Mouse (Mus musculus) midbrain, embryonic 13.5 days (tissue): ENCODE data around the gene Rpl21. TPM values are rescaled to one million over a fixed set of nuclear protein-coding genes. Genes with fewer than 3 reads are reported as not detected.
A peak's percentile ranks its signal among the peaks of the same experiment; 100 is the strongest.

ENCODE experiments used
- ATAC-seq: fragments of 200-750 bp; cut with Nextera tagmentation; 2 replicates; pipeline ENCODE4 v1.8.0; 2017; ENCODE audit warnings: mild to moderate bottlenecking, moderate TSS enrichment, moderate library complexity
- H3K27ac ChIP-seq: fragments of 300-500 bp; sonication (generic); 2 replicates; pipeline ENCODE4 v1.5.1; 2015; ENCODE audit warnings: inconsistent platforms, mild to moderate bottlenecking, moderate library complexity
- H3K27me3 ChIP-seq: fragments of 300-500 bp; sonication (generic); 2 replicates; pipeline ENCODE4 v1.6.1; 2015; ENCODE audit warnings: mild to moderate bottlenecking, inconsistent platforms
- H3K36me3 ChIP-seq: fragments of 300-500 bp; sonication (generic); 2 replicates; pipeline ENCODE4 v1.6.1; 2015; ENCODE audit warnings: mild to moderate bottlenecking, inconsistent platforms
- H3K4me1 ChIP-seq: fragments of 300-500 bp; sonication (generic); replicated peaks from 2 replicates; pipeline ENCODE4 v1.6.1; 2015; ENCODE audit warnings: inconsistent platforms
- H3K4me2 ChIP-seq: fragments of 300-500 bp; sonication (generic); replicated peaks from 2 replicates; pipeline ENCODE4 v1.6.1; 2015; ENCODE audit warnings: moderate library complexity, mild to moderate bottlenecking, inconsistent platforms
- H3K4me3 ChIP-seq: fragments of 300-500 bp; sonication (generic); replicated peaks from 2 replicates; pipeline ENCODE4 v1.5.1; 2015; ENCODE audit warnings: mild to moderate bottlenecking, inconsistent platforms
- H3K9ac ChIP-seq: fragments of 300-500 bp; sonication (generic); replicated peaks from 2 replicates; pipeline ENCODE4 v1.6.1; 2015; ENCODE audit warnings: mild to moderate bottlenecking, inconsistent platforms
- H3K9me3 ChIP-seq: fragments of 300-500 bp; sonication (generic); 2 replicates; pipeline ENCODE4 v1.6.1; 2016; ENCODE audit warnings: mild to moderate bottlenecking, inconsistent platforms
- WGBS: fragments of 180-500 bp; shearing (Covaris S2); methylation state at CpG from one replicate; pipeline ENCODE4 v1.1.7; 2015; 5-methylcytosine and 5-hydroxymethylcytosine counted together
- polyA plus RNA-seq: library from polyadenylated mRNA; unstranded; fragments of >200 nt; fragmentation: Nextera tagmentation; extraction: Ambion mirVana; gene quantifications from 2 replicates; pipeline ENCODE4 v1.2.1, GENCODE M21; 2015

The Rpl21 gene
- polyA plus RNA-seq, 1 experiment from 2014 or later, result 371 TPM

DNA sequence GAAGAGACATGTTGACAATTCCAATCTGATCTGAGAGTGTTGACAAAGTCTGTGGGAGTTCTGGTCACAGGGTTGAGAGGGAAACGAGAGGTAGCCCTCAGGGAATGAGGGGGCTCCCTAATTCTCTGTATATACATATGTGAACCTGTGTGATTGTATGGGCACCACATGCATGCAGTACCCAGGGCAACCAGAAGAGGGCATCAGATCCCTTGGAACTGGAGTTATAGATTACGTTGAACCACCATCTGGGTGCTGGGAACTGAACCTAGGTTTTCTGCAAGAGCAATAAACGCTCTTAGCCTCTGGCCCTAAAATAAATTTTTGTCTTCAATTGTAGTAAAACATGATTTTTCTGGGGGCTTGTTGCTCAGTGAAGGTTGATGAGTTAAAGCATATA, 23.4 kb downstream of the Rpl21 start:
- Histone ChIP-seq H3K4me2 (no peak overlapping the region), H3K27ac (no peak overlapping the region), H3K4me1 (no peaks in the 10 kb centered on the region), H3K9me3 (no peaks in the 10 kb centered on the region), H3K27me3 (no peaks in the 10 kb centered on the region), H3K36me3 (no peaks in the 10 kb centered on the region), H3K4me3 (no peak overlapping the region), H3K9ac (no peak overlapping the region)
- WGBS, result 93% methylated on average over 3 of the region's 3 CpGs
- ATAC-seq, result no peak

DNA sequence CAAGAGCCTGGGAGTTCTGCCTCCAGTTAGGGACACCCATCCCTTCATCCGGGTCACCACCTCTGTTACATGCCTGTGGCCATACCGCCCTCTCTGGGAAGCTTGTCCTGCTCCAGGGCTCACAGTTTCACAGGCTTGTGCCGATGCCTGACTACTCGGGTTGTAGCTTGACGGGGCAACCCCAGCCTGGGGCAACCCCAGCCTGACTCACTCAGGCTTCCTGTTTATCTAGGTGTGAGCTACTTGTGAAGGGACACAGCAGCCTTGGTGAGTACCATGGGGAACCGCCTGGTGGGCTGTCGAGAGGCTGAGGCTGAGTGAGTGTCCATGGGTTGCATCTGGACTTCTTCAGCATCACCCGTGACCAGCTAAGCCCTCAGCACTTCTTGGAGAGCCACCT, 24.9 kb downstream of the Rpl21 start:
- Histone ChIP-seq H3K9ac (no peak overlapping the region), H3K4me2 (no peak overlapping the region), H3K27ac (no peak overlapping the region), H3K4me1 (no peaks in the 10 kb centered on the region), H3K36me3 (no peaks in the 10 kb centered on the region), H3K9me3 (no peaks in the 10 kb centered on the region), H3K4me3 (no peak overlapping the region), H3K27me3 (no peaks in the 10 kb centered on the region)
- WGBS, result 88% methylated on average over 8 of the region's 8 CpGs
- no peak for ATAC-seq

DNA sequence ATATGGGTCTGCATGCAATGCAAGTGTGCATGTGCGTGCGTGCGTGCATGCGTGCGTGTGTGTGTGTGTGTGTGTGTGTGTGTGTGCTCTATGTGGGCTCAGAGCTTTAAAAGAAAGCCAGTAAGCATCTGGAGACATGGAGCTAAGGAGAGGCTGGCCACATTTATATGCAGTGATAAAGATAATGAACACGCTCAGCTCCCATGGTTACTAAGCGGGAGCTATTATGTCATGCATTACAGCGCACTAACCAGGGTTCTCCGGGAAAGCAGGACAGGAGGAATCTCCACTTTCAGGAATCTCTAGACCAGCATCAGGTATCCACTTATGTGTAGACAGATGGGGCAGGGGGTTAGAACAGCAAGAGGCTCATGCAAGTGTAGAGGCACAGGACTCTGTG, 26.1 kb downstream of the Rpl21 start:
- Histone ChIP-seq H3K9ac (no peak overlapping the region), H3K4me1 (no peaks in the 10 kb centered on the region), H3K27me3 (no peaks in the 10 kb centered on the region), H3K4me3 (no peak overlapping the region), H3K36me3 (no peaks in the 10 kb centered on the region), H3K4me2 (no peak overlapping the region), H3K9me3 (no peaks in the 10 kb centered on the region), H3K27ac (no peak overlapping the region)
- ATAC-seq, result peak; percentile 30; the same call in 1 of the 2 replicates
- 91% methylated on average over 9 of the region's 9 CpGs for WGBS

DNA sequence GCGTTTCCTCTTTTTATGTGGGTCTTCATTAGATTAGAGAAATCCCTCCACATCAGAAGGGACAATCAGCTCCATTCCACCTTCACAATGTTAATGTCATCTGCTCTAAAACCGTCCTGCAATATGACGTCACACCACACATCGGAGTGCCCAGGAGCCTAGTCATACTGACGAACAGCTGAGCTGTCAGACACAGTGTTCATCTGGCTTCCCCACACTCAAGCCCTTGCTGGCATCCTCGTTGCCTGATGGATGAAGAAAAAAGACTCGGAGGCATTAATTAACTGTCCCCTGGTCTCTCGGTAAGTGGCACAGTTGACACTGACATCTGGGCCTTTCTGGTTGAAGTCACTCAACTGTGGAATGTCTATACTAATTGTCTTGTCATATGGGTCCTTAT, 26.6 kb downstream of the Rpl21 start:
- 71% methylated on average over 8 of the region's 8 CpGs for WGBS
- Histone ChIP-seq H3K27ac (no peak overlapping the region), H3K27me3 (no peaks in the 10 kb centered on the region), H3K36me3 (no peaks in the 10 kb centered on the region), H3K4me1 (no peaks in the 10 kb centered on the region), H3K9me3 (no peaks in the 10 kb centered on the region), H3K4me2 (no peak overlapping the region), H3K4me3 (no peak overlapping the region), H3K9ac (no peak overlapping the region)
- no peak for ATAC-seq

DNA sequence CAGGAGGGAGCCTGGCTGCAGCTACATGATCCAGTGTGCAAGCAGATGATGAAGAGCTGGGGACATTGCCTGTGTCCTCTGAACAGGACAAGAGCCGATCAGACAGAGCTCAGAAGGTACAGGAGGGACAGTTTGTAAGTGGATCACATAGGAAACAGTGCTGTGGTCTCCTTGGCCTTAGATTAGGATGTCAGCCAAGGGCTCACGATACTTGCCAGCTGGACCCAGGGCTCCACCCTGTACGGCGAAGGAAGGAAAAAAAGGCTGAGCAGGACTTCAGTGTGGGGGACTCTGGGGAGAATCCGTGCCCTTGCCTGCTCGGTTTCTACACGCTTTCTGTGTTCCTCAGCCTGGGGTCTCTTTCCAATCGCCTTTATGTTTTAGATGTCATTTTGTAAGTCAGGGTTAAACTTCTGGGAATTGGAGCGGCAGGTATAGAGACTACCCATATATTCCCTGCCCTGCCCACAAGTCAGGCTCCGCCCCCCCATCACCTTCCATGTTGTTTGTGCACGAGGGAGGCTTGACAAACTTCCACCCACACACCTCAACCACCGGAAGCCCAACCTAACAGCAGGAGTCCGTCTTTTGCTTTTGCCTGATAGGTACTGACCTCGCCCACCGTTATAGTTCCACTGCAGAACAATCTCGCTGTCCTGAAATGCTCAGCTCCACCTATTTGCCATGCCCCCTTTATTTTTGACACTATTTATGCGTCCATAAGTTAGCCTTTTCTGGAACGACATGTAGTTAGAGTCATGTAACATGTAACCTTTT, 27.7 kb downstream of the Rpl21 start:
- H3K27me3 ChIP-seq, result no peaks in the 10 kb centered on the region
- no peak overlapping the region for H3K4me3 ChIP-seq
- WGBS, result 85% methylated on average over 18 of the region's 18 CpGs
- no peak overlapping the region for H3K9ac ChIP-seq
- no peak for ATAC-seq
- H3K4me1 ChIP-seq, result no peaks in the 10 kb centered on the region
- no peaks in the 10 kb centered on the region for H3K36me3 ChIP-seq
- no peaks in the 10 kb centered on the region for H3K9me3 ChIP-seq
- no peak overlapping the region for H3K27ac ChIP-seq
- H3K4me2 ChIP-seq, result no peak overlapping the region

DNA sequence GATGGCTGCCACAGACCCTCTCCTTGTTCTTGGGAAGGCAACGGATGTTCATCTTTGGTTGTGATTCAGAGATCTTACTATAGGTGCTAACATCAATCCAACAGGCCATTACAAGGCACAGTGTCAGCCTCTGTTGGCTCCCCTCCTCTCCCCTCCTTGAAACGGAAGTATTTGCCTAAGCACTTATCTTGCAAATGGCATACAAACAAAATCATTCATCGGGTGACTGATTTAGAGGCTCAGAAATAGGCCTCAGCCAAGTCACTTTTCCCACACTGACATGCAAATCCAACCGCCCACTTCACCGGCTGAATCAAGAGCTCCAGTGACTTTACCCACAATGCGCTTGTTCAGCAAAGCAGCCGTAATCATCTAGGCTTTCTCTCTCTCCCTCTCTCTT, 28.9 kb downstream of the Rpl21 start:
- Histone ChIP-seq H3K4me3 (no peak overlapping the region), H3K9ac (no peak overlapping the region), H3K27ac (no peak overlapping the region), H3K27me3 (no peaks in the 10 kb centered on the region), H3K4me1 (no peaks in the 10 kb centered on the region), H3K9me3 (no peaks in the 10 kb centered on the region), H3K4me2 (no peak overlapping the region), H3K36me3 (no peaks in the 10 kb centered on the region)
- WGBS, result 40% methylated on average over 7 of the region's 7 CpGs
- ATAC-seq, result no peak

DNA sequence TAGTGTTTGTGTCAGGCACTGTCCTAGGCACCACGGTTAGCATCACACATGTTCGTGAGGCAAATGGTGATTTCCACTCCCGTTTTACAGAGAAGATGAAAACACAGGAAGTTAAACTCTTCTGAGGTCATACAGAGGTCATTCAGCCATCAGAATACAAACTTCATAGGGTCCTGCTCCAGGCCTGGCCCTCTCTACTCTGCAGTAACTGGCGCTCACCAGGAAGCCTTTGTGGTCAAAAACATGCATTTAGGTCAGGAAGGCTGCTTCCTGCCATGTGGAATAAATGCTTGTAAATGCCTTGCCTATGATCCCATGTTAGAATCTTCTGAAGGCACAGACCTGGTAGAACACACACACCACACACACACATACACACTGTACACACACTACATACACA, 32.8 kb downstream of the Rpl21 start:
- H3K4me3 ChIP-seq, result no peak overlapping the region
- no peak for ATAC-seq
- no peak overlapping the region for H3K9ac ChIP-seq
- WGBS, result 84% methylated on average over 4 of the region's 4 CpGs
- H3K27me3 ChIP-seq, result no peaks in the 10 kb centered on the region
- H3K36me3 ChIP-seq, result no peaks in the 10 kb centered on the region
- no peaks in the 10 kb centered on the region for H3K9me3 ChIP-seq
- H3K27ac ChIP-seq, result no peak overlapping the region
- no peak overlapping the region for H3K4me2 ChIP-seq
- peaks cover 7% of the 10 kb centered on the region; the same call in 1 of the 2 replicates for H3K4me1 ChIP-seq

DNA sequence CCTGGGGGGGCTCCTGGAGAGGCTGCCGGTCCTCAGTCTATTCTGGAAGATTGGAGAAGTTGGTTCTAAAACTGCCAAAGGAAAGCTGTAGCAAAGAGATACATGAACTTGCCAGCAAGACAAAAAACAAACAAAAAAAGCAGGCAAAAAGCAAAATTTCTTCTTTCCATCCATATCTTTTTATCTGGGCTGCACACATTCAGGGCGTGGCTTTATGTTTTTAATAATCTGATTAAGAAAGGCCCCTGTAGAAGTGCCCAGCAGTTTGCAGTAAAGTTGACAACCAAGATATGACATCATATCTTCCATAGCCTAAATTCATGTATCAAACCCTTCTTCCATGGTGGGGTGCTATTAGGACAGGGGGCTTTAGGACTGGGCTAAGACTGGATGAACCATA, 33.6 kb downstream of the Rpl21 start:
- no peak overlapping the region for H3K9ac ChIP-seq
- WGBS, result 93% methylated on average over 2 of the region's 2 CpGs
- H3K27ac ChIP-seq, result no peak overlapping the region
- no peaks in the 10 kb centered on the region for H3K27me3 ChIP-seq
- no peaks in the 10 kb centered on the region for H3K9me3 ChIP-seq
- no peak overlapping the region for H3K4me2 ChIP-seq
- peaks cover 7% of the 10 kb centered on the region; the same call in 1 of the 2 replicates for H3K4me1 ChIP-seq
- ATAC-seq, result no peak
- H3K4me3 ChIP-seq, result no peak overlapping the region
- no peaks in the 10 kb centered on the region for H3K36me3 ChIP-seq

DNA sequence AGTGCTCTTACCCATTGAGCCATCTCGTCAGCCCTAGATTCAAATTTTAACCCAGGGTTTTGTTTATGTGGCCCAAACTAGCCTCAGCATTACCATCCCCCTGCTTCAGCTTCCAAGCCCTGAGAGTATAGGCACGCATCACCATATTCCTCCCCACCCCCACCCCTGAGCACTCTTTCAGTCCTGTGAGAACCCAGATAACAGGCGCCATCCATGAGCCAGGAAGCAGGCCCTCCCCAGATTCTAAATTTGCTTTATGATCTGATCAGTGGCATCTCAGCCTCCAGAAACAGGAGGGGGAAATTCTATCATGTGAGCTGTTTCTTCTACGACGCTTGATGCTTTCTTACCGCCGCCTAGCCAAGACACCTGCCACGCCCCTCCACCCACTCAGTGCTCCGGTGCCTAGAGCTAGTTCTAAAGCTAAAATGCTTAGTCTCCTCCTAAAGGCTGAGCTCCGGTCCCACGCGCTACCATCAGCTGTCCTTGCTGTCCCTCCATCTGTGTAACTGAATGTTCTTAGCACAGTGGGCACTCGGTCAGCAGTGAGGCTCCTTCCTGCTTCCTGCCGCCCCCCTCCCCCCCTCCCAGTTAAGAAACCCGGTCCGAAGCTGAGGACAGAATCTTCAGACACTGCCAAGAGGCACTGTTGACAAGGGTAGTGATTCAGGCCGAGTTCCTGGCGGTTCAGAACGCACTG, 34.7 kb downstream of the Rpl21 start:
- Histone ChIP-seq H3K4me2 (peak overlapping the region; percentile 49), H3K27me3 (no peaks in the 10 kb centered on the region), H3K4me1 (peaks cover 7% of the 10 kb centered on the region; the same call in 1 of the 2 replicates), H3K9me3 (no peaks in the 10 kb centered on the region), H3K4me3 (peak overlapping the region; percentile 21), H3K36me3 (no peaks in the 10 kb centered on the region), H3K27ac (no peak overlapping the region), H3K9ac (peak overlapping the region; percentile 55; the same call in 1 of the 2 replicates)
- 5% methylated on average over 19 of the region's 19 CpGs for whole genome bisulfite sequencing
- peak; percentile 55 for ATAC-seq

DNA sequence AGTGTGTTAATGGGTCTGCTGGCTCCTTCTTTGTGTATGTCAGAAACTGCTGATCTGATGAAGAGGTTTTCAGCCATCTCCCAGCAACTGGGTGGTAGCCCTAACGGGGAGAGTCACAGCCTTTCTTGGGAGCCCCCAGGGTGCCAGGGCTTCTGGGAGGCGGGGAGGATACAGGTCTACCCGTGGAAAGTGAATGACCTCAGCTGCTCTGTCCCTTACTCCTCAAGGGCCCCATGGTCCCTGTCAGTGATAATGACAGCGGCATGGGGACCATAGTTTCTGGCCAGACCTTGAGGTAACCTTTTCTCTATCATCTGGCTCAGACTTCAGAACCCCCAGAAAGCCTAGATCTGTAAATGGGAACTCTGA, 35.2 kb downstream of the Rpl21 start:
- Histone ChIP-seq H3K27ac (no peak overlapping the region), H3K4me1 (peaks cover 7% of the 10 kb centered on the region; the same call in 1 of the 2 replicates), H3K27me3 (no peaks in the 10 kb centered on the region), H3K9me3 (no peaks in the 10 kb centered on the region), H3K36me3 (no peaks in the 10 kb centered on the region), H3K4me3 (no peak overlapping the region), H3K4me2 (peak overlapping the region; percentile 49; the same call in 1 of the 2 replicates), H3K9ac (peak overlapping the region; percentile 55; the same call in 1 of the 2 replicates)
- peak; percentile 44 for ATAC-seq
- WGBS, result 10% methylated on average over 4 of the region's 4 CpGs

DNA sequence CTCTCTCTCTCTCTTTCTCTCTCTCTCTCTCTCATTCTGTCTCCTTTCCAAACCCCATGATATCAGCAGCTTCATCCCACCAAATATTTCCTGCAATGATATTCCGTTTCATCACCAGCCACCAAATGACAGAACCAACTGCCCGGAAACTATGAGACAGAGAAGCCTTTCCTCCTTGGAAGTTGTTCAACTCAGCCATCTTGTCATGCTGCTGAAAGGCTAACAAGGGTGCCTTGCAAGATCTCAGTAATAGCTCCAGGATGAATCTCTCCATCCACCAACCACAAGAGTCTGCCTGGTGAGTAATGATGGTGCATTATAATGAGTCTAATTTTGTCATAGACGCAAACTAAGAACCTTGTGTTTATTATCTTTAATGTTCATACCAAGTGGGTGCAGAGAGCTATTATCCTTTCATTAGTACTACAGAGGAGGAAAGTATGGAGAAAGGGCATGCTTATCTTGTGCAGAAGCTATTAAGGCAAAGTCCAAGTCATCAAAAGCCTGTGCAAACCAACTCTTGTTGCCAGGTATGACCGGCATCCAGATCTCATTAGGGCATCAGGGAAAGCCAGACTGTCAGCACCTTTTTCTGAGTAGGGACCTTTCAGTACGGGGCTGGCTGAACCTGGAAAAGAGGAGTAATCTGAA, 40.4 kb downstream of the Rpl21 start:
- 91% methylated on average over 5 of the region's 5 CpGs for WGBS
- no peak overlapping the region for H3K9ac ChIP-seq
- no peak overlapping the region for H3K4me3 ChIP-seq
- no peak overlapping the region for H3K4me2 ChIP-seq
- no peak for ATAC-seq
- no peaks in the 10 kb centered on the region for H3K4me1 ChIP-seq
- no peaks in the 10 kb centered on the region for H3K36me3 ChIP-seq
- no peaks in the 10 kb centered on the region for H3K27me3 ChIP-seq
- H3K9me3 ChIP-seq, result peaks cover 4% of the 10 kb centered on the region
- H3K27ac ChIP-seq, result no peak overlapping the region

DNA sequence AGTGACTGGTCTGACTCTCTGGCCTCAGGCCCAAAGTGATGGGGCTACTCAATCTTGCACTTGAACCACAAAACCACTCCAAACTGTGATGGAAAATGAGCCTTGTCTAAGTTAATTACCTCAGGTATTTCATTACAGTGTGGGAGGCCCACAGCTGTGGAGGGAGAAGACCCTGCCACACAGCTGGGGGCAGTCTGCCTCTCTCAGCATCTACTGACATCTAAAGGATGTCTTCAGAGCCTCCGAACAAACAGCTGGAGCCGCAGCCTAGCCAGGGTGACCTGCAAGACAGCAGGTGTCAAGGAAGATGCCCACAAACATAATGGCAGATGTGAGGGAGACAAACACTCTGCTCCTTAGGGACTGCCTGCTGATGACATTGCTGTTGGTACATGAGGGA, 43.3 kb downstream of the Rpl21 start:
- no peaks in the 10 kb centered on the region for H3K27me3 ChIP-seq
- H3K36me3 ChIP-seq, result no peaks in the 10 kb centered on the region
- no peak overlapping the region for H3K9ac ChIP-seq
- no peak overlapping the region for H3K27ac ChIP-seq
- WGBS, result 89% methylated on average over 2 of the region's 2 CpGs
- H3K4me2 ChIP-seq, result no peak overlapping the region
- no peaks in the 10 kb centered on the region for H3K4me1 ChIP-seq
- H3K4me3 ChIP-seq, result no peak overlapping the region
- peaks cover 4% of the 10 kb centered on the region for H3K9me3 ChIP-seq
- ATAC-seq, result no peak
